Mouse (Mus musculus): ENCODE measurements around the gene Ankrd53.

DNA sequence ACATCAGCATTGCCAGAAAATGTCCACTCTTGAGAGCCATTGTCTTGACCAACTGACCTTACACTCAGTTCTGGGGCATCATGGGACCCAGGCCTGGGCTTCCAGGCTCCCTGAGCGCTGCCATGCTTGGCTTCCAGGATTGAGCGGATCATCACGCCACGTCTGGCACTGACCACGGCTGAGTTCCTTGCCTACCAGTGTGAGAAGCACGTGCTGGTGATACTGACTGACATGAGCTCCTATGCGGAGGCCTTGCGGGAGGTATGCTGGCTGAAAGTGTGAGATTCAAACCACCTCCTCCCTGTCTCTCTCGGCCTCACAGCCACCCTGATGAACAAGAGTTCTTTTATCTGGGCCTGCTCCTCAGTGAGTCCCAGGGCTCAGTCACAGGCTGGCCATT, 6.4 kb upstream of the Ankrd53 start:
- TF ChIP-seq POLR2A (IDR thresholded peaks at IDR 0.05; ENCODE audit: borderline replicate concordance, control insufficient read depth, low read depth, low read length) (no peak), CTCF (IDR thresholded peaks at IDR 0.05; ENCODE audit: control insufficient read depth, insufficient read depth, low read length) (no peak)

All from bone marrow, adult 2 months (tissue).